Mouse (Mus musculus) yolk sac, embryonic 10.5 days (tissue): ENCODE measurements around the gene Pdzk1ip1.
A peak's percentile ranks its signal among the peaks of the same experiment; 100 is the strongest.

ENCODE experiments used
- DNase-seq: peaks from one replicate; pipeline ENCODE4 v3.0.0-alpha.2; 2017; ENCODE audit warnings: low spot score

Pdzk1ip1 gene

GRCm38 (mm10) chr4:115075204-115075915 lies 13.1 kb upstream of the Pdzk1ip1 start:
- DNase-seq: no peak

- no peak for DNase-seq
Observed at GRCm38 (mm10) chr4:115078892-115079820, 9.4 kb upstream of the Pdzk1ip1 start.

GRCm38 (mm10) chr4:115079821-115080349 lies 8.6 kb upstream of the Pdzk1ip1 start:
- DNase-seq: no peak

GRCm38 (mm10) chr4:115083031-115083430 lies 5.5 kb upstream of the Pdzk1ip1 start:
- no peak for DNase-seq

- DNase-seq: peak; percentile 63
Observed at GRCm38 (mm10) chr4:115085522-115086095, 2.9 kb upstream of the Pdzk1ip1 start.

- DNase-seq: peak; percentile 44
Observed at GRCm38 (mm10) chr4:115086257-115086656, 2.3 kb upstream of the Pdzk1ip1 start.

- peak; percentile 72 for DNase-seq
Observed at GRCm38 (mm10) chr4:115086763-115087415, 1.6 kb upstream of the Pdzk1ip1 start.

- DNase-seq: peak; percentile 48
Observed at GRCm38 (mm10) chr4:115090592-115090991, 2.1 kb downstream of the Pdzk1ip1 start.

GRCm38 (mm10) chr4:115091806-115092205 lies 3.3 kb downstream of the Pdzk1ip1 start:
- no peak for DNase-seq

GRCm38 (mm10) chr4:115093331-115093864 lies 4.9 kb downstream of the Pdzk1ip1 start:
- no peak for DNase-seq

- DNase-seq: no peak
Observed at GRCm38 (mm10) chr4:115094056-115094455, 5.5 kb downstream of the Pdzk1ip1 start.

GRCm38 (mm10) chr4:115095671-115096434 lies 7.3 kb downstream of the Pdzk1ip1 start:
- DNase-seq: peak; percentile 83

GRCm38 (mm10) chr4:115096435-115097145 lies 8.1 kb downstream of the Pdzk1ip1 start:
- peak; percentile 29 for DNase-seq

- peak; percentile 22 for DNase-seq
Observed at GRCm38 (mm10) chr4:115097146-115097496, 8.6 kb downstream of the Pdzk1ip1 start.

- DNase-seq: peak; percentile 52
Observed at GRCm38 (mm10) chr4:115101682-115102081, 13.2 kb downstream of the Pdzk1ip1 start.

GRCm38 (mm10) chr4:115103510-115103909 lies 15.0 kb downstream of the Pdzk1ip1 start:
- no peak for DNase-seq

GRCm38 (mm10) chr4:115111167-115111566 lies 22.7 kb downstream of the Pdzk1ip1 start:
- DNase-seq: no peak

GRCm38 (mm10) chr4:115113266-115113665 lies 24.8 kb downstream of the Pdzk1ip1 start:
- no peak for DNase-seq

- DNase-seq: no peak
Observed at GRCm38 (mm10) chr4:115119642-115120041, 31.1 kb downstream of the Pdzk1ip1 start.

GRCm38 (mm10) chr4:115121162-115121561 lies 32.7 kb downstream of the Pdzk1ip1 start:
- DNase-seq: no peak
